Mouse (Mus musculus) hindbrain, embryonic 10.5 days (tissue): Measurements from ENCODE around the gene Ctnnbip1. TPM values are rescaled to one million over a fixed set of nuclear protein-coding genes. Genes with fewer than 3 reads are reported as not detected.
A peak's percentile ranks its signal among the peaks of the same experiment; 100 is the strongest.
"Not testable (repeated sequence)": the region's sequence is repeated elsewhere in the genome, so short reads cannot be mapped to it uniquely, and the experiment has no call there.

Experiments
- DNase-seq: peaks from one replicate; pipeline ENCODE4 v3.0.0-alpha.2; 2017; ENCODE audit warnings: low spot score
- H3K27ac ChIP-seq: fragments of 300-500 bp; sonication (generic); 2 replicates; pipeline ENCODE4 v1.5.1; 2016; ENCODE audit warnings: mild to moderate bottlenecking, moderate library complexity
- H3K27me3 ChIP-seq: fragments of 300-500 bp; sonication (generic); 2 replicates; pipeline ENCODE4 v1.6.1; 2016; ENCODE audit warnings: mild to moderate bottlenecking; ENCODE audit not compliant: poor library complexity, insufficient read depth, severe bottlenecking
- H3K36me3 ChIP-seq: fragments of 300-500 bp; sonication (generic); 2 replicates; pipeline ENCODE4 v1.6.1; 2016; ENCODE audit warnings: mild to moderate bottlenecking, moderate library complexity
- H3K4me1 ChIP-seq: fragments of 300-500 bp; sonication (generic); replicated peaks from 2 replicates; pipeline ENCODE4 v1.6.1; 2016; ENCODE audit warnings: mild to moderate bottlenecking
- H3K4me3 ChIP-seq: fragments of 300-500 bp; sonication (generic); 2 replicates; pipeline ENCODE4 v1.5.1; 2016; ENCODE audit warnings: mild to moderate bottlenecking, moderate library complexity
- H3K9me3 ChIP-seq: fragments of 300-500 bp; sonication (generic); 2 replicates; pipeline ENCODE4 v1.6.1; 2016; ENCODE audit warnings: mild to moderate bottlenecking, moderate library complexity
- WGBS: fragments of 180-500 bp; shearing (Covaris S2); methylation state at CpG from one replicate; pipeline ENCODE4 v1.1.7; 2016; 5-methylcytosine and 5-hydroxymethylcytosine counted together
- polyA plus RNA-seq: library from polyadenylated mRNA; unstranded; fragments of >200 nt; fragmentation: Nextera tagmentation; extraction: Ambion mirVana; gene quantifications from 2 replicates; pipeline ENCODE4 v1.2.1, GENCODE M21; 2016

Ctnnbip1 gene
- polyA plus RNA-seq, 1 experiment from 2014 or later, result 68.2 TPM

DNA sequence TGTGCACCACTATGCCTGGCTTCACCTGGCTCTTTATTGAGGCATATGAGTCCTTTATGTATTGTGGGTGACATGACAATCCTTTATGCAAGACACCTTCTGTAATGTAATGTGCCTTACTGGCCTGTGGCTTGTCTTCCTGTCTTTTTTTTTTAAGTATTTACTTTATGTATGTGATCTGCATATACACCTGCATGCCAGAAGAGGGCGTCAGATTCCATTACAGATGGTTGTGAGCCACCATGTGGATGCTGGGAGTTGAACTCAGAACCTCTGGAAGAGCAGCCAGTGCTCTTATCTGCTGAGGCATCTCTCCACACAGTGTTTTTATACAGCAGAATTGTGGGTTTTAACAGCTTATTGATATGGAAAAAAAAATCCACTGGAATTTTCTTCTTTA is 85.8 kb downstream of the Ctnnbip1 start:
- H3K9me3 ChIP-seq, result 0 out of 2 replicates have a peak, but pooled peaks cover 3% of the 10 kb centered on the region
- H3K36me3 ChIP-seq, result 0 out of 2 replicates have a peak, but pooled peaks cover 5% of the 10 kb centered on the region
- H3K4me3 ChIP-seq, result no peak overlapping the region
- H3K27ac ChIP-seq, result no peak overlapping the region
- no peak for DNase-seq
- WGBS, result 64% methylated on average over 1 of the region's 1 CpGs
- H3K27me3 ChIP-seq, result no peaks in the 10 kb centered on the region
- peaks cover 59% of the 10 kb centered on the region for H3K4me1 ChIP-seq

DNA sequence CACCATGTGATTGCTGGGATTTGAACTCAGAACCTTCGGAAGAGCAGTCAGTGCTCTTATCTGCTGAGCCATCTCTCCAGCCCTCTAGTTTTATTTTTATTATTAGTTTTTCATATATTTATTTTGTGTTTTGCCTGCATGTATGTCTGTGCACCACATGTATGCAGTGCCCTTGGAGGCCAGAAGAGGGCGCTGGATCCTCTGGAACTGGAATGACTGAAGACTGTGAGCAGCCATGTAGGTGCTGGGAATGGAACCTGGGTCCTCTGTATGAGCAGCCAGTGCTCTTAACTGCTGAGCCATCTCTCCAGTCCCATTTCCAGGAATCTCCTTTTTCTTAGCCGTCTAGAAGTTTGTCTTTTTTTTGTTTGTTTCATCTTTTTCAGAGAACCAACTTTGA is 86.5 kb downstream of the Ctnnbip1 start:
- 75% methylated on average over 3 of the region's 3 CpGs for WGBS
- Histone ChIP-seq H3K9me3 (0 out of 2 replicates have a peak, but pooled peaks cover 3% of the 10 kb centered on the region), H3K27ac (no peak overlapping the region), H3K4me3 (no peak overlapping the region), H3K4me1 (peaks cover 56% of the 10 kb centered on the region), H3K36me3 (0 out of 2 replicates have a peak, but pooled peaks cover 5% of the 10 kb centered on the region), H3K27me3 (no peaks in the 10 kb centered on the region)
- no peak for DNase-seq

DNA sequence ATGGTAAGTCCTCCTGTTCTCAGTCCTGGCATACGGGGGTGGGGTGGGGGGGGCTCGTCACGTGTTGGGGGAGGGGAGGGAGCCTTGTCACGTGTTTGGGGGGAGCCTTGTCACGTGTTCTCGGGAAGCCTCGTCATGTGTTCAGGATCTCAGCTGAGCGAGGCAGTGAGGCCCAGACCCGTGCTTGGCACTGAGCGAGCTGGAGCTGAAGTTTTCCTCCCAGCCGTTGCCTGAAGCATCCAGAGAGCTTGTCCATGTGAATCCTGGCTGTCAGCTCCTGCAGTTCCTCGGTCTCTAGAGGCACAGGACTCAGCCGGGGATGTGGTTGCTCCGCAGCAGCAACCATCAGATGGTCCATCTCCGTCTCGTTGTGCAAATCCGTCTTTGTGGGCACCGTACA is 88.0 kb downstream of the Ctnnbip1 start:
- H3K27ac ChIP-seq, result peak overlapping the region; percentile 64; the same call in 1 of the 2 replicates
- no peak for DNase-seq
- WGBS, result 79% methylated on average over 18 of the region's 18 CpGs

DNA sequence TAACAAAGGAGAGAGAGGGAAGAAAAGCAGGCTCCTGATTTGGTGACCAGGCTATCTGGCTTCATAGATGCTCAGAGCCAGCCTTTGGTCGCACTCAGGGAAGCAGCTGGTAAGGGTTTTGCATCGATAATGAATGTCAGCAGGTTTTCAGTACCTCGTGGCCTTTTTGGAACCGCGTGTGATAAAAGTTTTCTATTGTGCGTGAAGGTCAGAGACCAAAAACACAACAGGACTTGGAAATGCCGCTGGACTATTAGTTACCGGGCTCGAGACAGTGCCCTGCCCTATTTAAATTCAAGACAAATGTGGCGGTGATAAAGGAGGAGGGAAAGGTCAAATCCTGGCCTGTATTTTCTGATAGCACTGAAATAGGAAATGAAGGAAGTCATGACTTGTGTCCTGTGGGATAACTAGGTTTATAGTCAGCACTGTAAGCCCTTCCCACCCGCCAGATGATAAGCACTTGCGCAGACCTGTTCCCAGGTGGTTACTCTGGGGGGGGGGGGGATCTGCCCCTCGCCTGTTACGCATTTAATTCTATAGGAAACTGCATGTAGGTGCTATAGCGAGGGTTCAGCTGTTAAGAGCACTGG is 88.8 kb downstream of the Ctnnbip1 start:
- no peak for DNase-seq
- Histone ChIP-seq H3K27ac (peak overlapping the region; percentile 5; the same call in 1 of the 2 replicates), H3K4me1 (peaks cover 36% of the 10 kb centered on the region), H3K27me3 (no peaks in the 10 kb centered on the region), H3K36me3 (0 out of 2 replicates have a peak, but pooled peaks cover 5% of the 10 kb centered on the region), H3K4me3 (no peak overlapping the region), H3K9me3 (0 out of 2 replicates have a peak, but pooled peaks cover 3% of the 10 kb centered on the region)
- WGBS, result 55% methylated on average over 15 of the region's 15 CpGs

More for the DNA sequence above, 88.0 kb downstream of the Ctnnbip1 start:
- Histone ChIP-seq H3K9me3 (0 out of 2 replicates have a peak, but pooled peaks cover 3% of the 10 kb centered on the region), H3K36me3 (0 out of 2 replicates have a peak, but pooled peaks cover 5% of the 10 kb centered on the region), H3K4me3 (no peak overlapping the region), H3K27me3 (no peaks in the 10 kb centered on the region), H3K4me1 (peaks cover 44% of the 10 kb centered on the region)

DNA sequence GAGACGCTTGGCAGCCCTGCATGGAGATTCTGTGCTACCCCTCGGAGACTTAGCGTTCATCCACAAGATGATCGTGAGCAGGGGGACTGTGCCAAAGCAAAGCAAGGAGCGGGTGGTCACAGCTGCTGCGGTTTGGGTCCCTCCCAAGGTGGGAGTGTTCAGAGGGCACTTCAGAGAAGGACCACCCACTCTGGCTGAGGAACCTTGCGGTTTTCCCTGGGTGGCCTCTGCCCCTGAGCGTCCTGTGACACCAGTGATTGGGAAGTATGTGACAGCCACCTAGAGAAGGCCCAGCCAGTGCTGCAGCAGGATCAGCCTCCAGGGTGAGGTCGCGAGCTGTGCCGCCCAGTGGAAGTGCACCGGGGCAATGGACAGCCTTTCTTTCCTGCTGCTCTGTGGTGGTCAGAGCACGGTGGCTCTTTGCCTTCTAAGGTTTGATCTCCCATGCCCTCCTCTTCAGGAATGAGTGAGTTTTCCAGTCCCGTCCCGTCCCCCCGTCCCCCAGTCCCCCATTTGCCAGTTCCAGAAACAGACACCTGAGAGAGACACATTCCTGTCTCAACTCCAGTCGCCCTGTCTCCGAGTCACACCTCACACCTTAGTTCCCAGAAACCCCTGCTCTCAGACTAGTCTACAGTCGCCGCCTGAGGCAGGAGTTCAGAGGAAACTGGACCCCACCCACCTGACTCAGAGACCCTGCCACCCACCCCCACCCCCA is 89.7 kb downstream of the Ctnnbip1 start:
- 0 out of 2 replicates have a peak overlapping the region, but pooled peaks have one; percentile 29 for H3K27ac ChIP-seq
- 68% methylated on average over 20 of the region's 20 CpGs for WGBS

DNA sequence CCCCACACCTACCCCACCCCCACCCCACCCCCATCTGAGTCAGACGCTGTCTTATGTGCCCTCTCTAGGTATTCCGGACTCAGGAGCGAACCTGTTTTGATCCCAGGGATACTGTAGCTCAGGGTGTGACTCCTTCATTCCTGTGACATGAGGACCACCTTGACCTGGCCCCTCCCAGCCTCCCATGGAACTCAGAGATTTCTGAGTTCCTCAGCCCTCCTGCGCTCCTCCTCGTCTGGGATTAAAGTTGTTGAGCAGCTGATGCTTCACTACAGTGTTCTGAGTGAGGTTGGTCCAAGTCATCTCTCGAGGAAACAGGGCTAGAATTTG is 90.2 kb downstream of the Ctnnbip1 start:
- Histone ChIP-seq H3K27ac (no peak overlapping the region), H3K4me1 (peaks cover 31% of the 10 kb centered on the region), H3K36me3 (0 out of 2 replicates have a peak, but pooled peaks cover 5% of the 10 kb centered on the region), H3K27me3 (no peaks in the 10 kb centered on the region), H3K9me3 (0 out of 2 replicates have a peak, but pooled peaks cover 3% of the 10 kb centered on the region), H3K4me3 (no peak overlapping the region)
- no peak for DNase-seq
- WGBS, result 89% methylated on average over 6 of the region's 6 CpGs

More for the DNA sequence above, 89.7 kb downstream of the Ctnnbip1 start:
- Histone ChIP-seq H3K36me3 (0 out of 2 replicates have a peak, but pooled peaks cover 5% of the 10 kb centered on the region), H3K4me1 (peaks cover 31% of the 10 kb centered on the region), H3K9me3 (0 out of 2 replicates have a peak, but pooled peaks cover 3% of the 10 kb centered on the region), H3K4me3 (no peak overlapping the region), H3K27me3 (no peaks in the 10 kb centered on the region)
- no peak for DNase-seq

DNA sequence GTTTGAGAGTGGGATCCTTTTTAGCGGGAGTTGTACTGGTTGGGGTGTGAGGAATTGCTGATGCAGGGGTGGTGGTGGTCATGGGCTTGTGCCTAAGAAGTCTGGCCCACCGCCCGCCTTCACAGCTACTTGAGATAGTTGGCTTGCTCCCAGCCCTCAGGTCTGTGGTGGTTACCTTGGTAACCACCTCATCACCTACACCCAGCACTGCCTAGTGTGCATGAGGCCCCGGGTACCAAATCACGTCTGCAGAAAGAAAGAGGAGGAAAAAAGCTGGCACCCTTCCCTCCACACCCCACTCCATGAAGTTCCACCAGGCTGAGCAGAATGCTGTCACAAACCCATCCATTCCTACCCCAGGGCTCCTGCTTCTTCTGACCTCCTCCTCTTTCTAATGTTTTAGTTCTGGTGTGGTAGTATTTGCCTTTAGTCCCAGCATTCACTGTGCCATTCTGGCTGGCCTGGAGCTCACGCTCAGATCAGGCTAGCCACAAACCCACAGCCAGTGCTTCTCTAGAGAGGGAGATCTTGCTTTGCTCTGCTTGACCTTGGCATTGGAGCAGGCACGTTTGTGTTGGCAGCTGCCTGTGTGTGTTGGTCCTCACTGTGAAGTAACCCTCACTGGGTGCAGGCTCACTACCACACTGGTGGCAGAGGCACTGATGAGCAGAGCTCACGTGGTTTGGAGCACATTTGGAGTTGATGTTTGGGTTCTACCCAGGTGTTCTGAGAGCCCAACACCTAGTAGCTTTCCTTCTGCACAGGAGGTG is 91.4 kb downstream of the Ctnnbip1 start:
- 83% methylated on average over 8 of the region's 8 CpGs for WGBS
- H3K27ac ChIP-seq, result no peak overlapping the region
- H3K36me3 ChIP-seq, result peaks cover 10% of the 10 kb centered on the region
- H3K4me1 ChIP-seq, result peaks cover 31% of the 10 kb centered on the region
- H3K9me3 ChIP-seq, result 0 out of 2 replicates have a peak, but pooled peaks cover 5% of the 10 kb centered on the region
- no peaks in the 10 kb centered on the region for H3K27me3 ChIP-seq
- H3K4me3 ChIP-seq, result no peak overlapping the region
- no peak for DNase-seq

DNA sequence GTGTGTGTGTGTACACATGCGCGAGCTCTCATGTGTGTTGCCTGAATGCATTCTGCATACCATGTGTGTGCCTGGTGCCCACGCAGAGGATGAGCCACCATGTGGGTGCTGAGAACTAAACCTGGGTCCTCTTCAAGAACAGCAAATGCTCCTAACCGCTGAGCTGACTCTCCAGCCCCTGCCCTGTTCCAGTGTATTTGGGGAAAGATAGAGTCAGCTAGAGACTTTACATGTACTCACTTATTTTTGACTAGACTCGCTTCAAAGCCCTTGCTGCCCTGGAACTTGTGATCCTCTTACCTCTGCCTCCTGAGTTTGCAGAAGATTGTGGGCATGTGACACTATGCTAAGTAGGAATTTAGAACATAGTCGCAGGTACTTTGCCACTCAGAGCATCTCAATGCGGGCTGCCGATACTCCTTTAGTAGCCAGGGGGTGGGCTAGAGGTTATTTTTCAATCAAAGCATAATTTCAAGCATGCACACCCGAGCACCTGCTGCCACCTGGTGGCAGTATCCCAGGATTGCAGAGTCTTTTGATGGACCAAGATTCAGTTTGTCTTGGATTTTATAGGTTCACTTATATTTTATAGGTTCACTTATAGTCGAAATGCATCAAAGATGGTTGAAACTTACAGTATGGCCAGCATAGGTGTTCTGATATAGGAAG is 93.5 kb downstream of the Ctnnbip1 start:
- H3K9me3 ChIP-seq, result peaks cover 10% of the 10 kb centered on the region
- H3K27me3 ChIP-seq, result no peaks in the 10 kb centered on the region
- H3K36me3 ChIP-seq, result peaks cover 29% of the 10 kb centered on the region
- H3K4me3 ChIP-seq, result no peak overlapping the region
- H3K4me1 ChIP-seq, result peaks cover 17% of the 10 kb centered on the region
- 54% methylated on average over 10 of the region's 10 CpGs for WGBS
- DNase-seq, result peak; percentile 53
- no peak overlapping the region for H3K27ac ChIP-seq

DNA sequence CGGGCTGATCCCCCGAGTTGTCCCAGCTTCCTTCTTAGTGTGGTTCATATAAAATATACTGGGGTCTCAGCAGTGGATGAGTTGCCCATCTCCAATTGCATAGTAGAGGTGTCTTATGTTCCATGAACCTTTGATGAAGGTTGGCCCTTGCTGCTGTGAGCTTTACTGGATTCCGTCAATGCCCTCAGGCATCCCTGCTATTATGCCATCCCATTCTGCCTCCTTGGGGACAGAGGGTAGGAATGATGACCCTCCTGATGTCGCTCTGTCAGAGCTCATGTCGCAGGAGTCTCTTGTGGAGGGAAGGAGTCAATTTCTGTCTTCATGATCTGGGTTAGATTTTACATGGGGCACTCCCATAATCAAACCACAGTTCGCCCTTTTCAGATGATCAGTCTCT is 95.5 kb downstream of the Ctnnbip1 start:
- H3K27me3 ChIP-seq, H3K27ac ChIP-seq, H3K4me1 ChIP-seq, H3K4me3 ChIP-seq, DNase-seq: not testable (repeated sequence)
- H3K9me3 ChIP-seq, result peaks cover 10% of the 10 kb centered on the region
- peaks cover 45% of the 10 kb centered on the region for H3K36me3 ChIP-seq
- 78% methylated on average over 6 of the region's 6 CpGs for WGBS

DNA sequence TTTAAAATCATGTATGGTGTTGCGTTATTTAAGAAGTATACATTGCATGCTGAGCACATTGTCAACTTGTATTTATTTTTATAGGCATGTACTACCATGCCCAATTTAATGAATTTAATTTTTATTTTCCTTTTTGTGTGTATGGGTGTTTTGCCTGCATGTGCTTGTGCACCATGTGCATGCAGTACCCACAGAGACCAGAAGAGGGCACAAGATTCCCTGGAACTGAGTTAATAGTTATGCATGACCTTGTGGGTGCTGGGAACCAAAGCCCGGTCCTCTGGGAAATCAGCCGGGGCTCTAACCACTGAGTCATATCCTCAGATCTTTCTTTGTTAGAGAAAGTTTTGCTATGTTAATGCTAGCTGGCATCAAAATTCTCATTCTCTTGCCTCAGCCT is 96.8 kb downstream of the Ctnnbip1 start:
- WGBS, result 96% methylated on average over 3 of the region's 3 CpGs
- Histone ChIP-seq H3K36me3 (peaks cover 48% of the 10 kb centered on the region), H3K27me3 (no peaks in the 10 kb centered on the region), H3K27ac (no peak overlapping the region), H3K9me3 (peaks cover 10% of the 10 kb centered on the region), H3K4me1 (peaks cover under 1% of the 10 kb centered on the region; the same call in 1 of the 2 replicates), H3K4me3 (no peak overlapping the region)
- no peak for DNase-seq
